Mouse (Mus musculus): ENCODE results near the gene Slco2a1. TPM values are rescaled to one million over a fixed set of nuclear protein-coding genes. Genes with fewer than 3 reads are reported as not detected.

Gene Slco2a1
- polyA plus RNA-seq, 1 experiment from 2014 or later, result 11.2 TPM

- no peaks in the 10 kb centered on the region for H3K9me3 ChIP-seq (ENCODE audit: low read length)
- H3K36me3 ChIP-seq (replicated peaks; ENCODE audit: insufficient read depth, low read length), result no peaks in the 10 kb centered on the region
- 71% methylated on average over 4 of the region's 4 CpGs for WGBS (ENCODE audit: insufficient replicate concordance)
- peaks cover 16% of the 10 kb centered on the region for H3K4me1 ChIP-seq (ENCODE audit: insufficient read depth)
- ATAC-seq (no peak), DNase-seq (no peak)
- H3K4me3 ChIP-seq (ENCODE audit: low read depth, low read length), result no peak overlapping the region
- H3K27me3 ChIP-seq (ENCODE audit: insufficient read depth, low read length), result no peaks in the 10 kb centered on the region
- no peak overlapping the region for H3K4me2 ChIP-seq (ENCODE audit: low read depth, low read length)
- no peak overlapping the region for H3K9ac ChIP-seq (replicated peaks)
- TF ChIP-seq CTCF (IDR thresholded peaks at IDR 0.05; ENCODE audit: low read depth), result no peak
- TF ChIP-seq EP300 (IDR thresholded peaks at IDR 0.05; ENCODE audit: low read depth), result no peak
- H3K27ac ChIP-seq (ENCODE audit: low read depth), result no peak overlapping the region
Observed at GRCm38 (mm10) chr9:102991134-102991406, 2.6 kb downstream of the Slco2a1 start.

- no peak overlapping the region for H3K4me2 ChIP-seq (ENCODE audit: low read depth, low read length)
- H3K9ac ChIP-seq (replicated peaks), result no peak overlapping the region
- TF ChIP-seq CTCF (IDR thresholded peaks at IDR 0.05; ENCODE audit: low read depth) (no peak), EP300 (IDR thresholded peaks at IDR 0.05; ENCODE audit: low read depth) (no peak)
- ATAC-seq, result no peak
- peaks cover 13% of the 10 kb centered on the region for H3K4me1 ChIP-seq (ENCODE audit: insufficient read depth)
- H3K4me3 ChIP-seq (ENCODE audit: low read depth, low read length), result no peak overlapping the region
- H3K36me3 ChIP-seq (replicated peaks; ENCODE audit: insufficient read depth, low read length), result no peaks in the 10 kb centered on the region
- 50% methylated on average over 6 of the region's 6 CpGs for WGBS (ENCODE audit: insufficient replicate concordance)
- no peaks in the 10 kb centered on the region for H3K9me3 ChIP-seq (ENCODE audit: low read length)
- DNase-seq, result no peak
- no peak overlapping the region for H3K27ac ChIP-seq (ENCODE audit: low read depth)
- no peaks in the 10 kb centered on the region for H3K27me3 ChIP-seq (ENCODE audit: insufficient read depth, low read length)
Observed at GRCm38 (mm10) chr9:102992877-102993276, 4.4 kb downstream of the Slco2a1 start.

- Histone ChIP-seq H3K9ac (replicated peaks) (no peak overlapping the region), H3K4me1 (ENCODE audit: insufficient read depth) (peaks cover 14% of the 10 kb centered on the region), H3K36me3 (replicated peaks; ENCODE audit: insufficient read depth, low read length) (no peaks in the 10 kb centered on the region), H3K4me3 (ENCODE audit: low read depth, low read length) (no peak overlapping the region), H3K27me3 (ENCODE audit: insufficient read depth, low read length) (no peaks in the 10 kb centered on the region), H3K27ac (ENCODE audit: low read depth) (no peak overlapping the region), H3K9me3 (ENCODE audit: low read length) (no peaks in the 10 kb centered on the region), H3K4me2 (ENCODE audit: low read depth, low read length) (no peak overlapping the region)
- no peak for DNase-seq
- no peak for ATAC-seq
- WGBS (ENCODE audit: insufficient replicate concordance), result 64% methylated on average over 5 of the region's 5 CpGs
- TF ChIP-seq CTCF (IDR thresholded peaks at IDR 0.05; ENCODE audit: low read depth) (no peak), EP300 (IDR thresholded peaks at IDR 0.05; ENCODE audit: low read depth) (no peak)
Observed at GRCm38 (mm10) chr9:102993764-102994163, 5.3 kb downstream of the Slco2a1 start.

GRCm38 (mm10) chr9:102995800-102996635, 7.5 kb downstream of the Slco2a1 start:
- Histone ChIP-seq H3K4me2 (ENCODE audit: low read depth, low read length) (no peak overlapping the region), H3K36me3 (replicated peaks; ENCODE audit: insufficient read depth, low read length) (no peaks in the 10 kb centered on the region), H3K4me3 (ENCODE audit: low read depth, low read length) (no peak overlapping the region), H3K27me3 (ENCODE audit: insufficient read depth, low read length) (no peaks in the 10 kb centered on the region), H3K4me1 (ENCODE audit: insufficient read depth) (peaks cover 14% of the 10 kb centered on the region), H3K27ac (ENCODE audit: low read depth) (peak overlapping the region; percentile 77), H3K9ac (replicated peaks) (peak overlapping the region; percentile 26; the same call in 1 of the 2 replicates), H3K9me3 (ENCODE audit: low read length) (no peaks in the 10 kb centered on the region)
- peak; percentile 52 for DNase-seq
- TF ChIP-seq CTCF (IDR thresholded peaks at IDR 0.05; ENCODE audit: low read depth) (no peak), EP300 (IDR thresholded peaks at IDR 0.05; ENCODE audit: low read depth) (peak; percentile 61)
- peak; percentile 91 for ATAC-seq
- WGBS (ENCODE audit: insufficient replicate concordance), result 64% methylated on average over 12 of the region's 12 CpGs

GRCm38 (mm10) chr9:103000384-103000783, 11.9 kb downstream of the Slco2a1 start:
- no peak for ATAC-seq
- TF ChIP-seq CTCF (IDR thresholded peaks at IDR 0.05; ENCODE audit: low read depth) (no peak), EP300 (IDR thresholded peaks at IDR 0.05; ENCODE audit: low read depth) (no peak)
- no peak overlapping the region for H3K27ac ChIP-seq (ENCODE audit: low read depth)
- 88% methylated on average over 7 of the region's 7 CpGs for WGBS (ENCODE audit: insufficient replicate concordance)
- no peak for DNase-seq
- no peak overlapping the region for H3K4me2 ChIP-seq (ENCODE audit: low read depth, low read length)
- H3K4me3 ChIP-seq (ENCODE audit: low read depth, low read length), result no peak overlapping the region
- no peaks in the 10 kb centered on the region for H3K36me3 ChIP-seq (replicated peaks; ENCODE audit: insufficient read depth, low read length)
- H3K9ac ChIP-seq (replicated peaks), result no peak overlapping the region
- H3K4me1 ChIP-seq (ENCODE audit: insufficient read depth), result peaks cover 6% of the 10 kb centered on the region; the same call in 1 of the 2 replicates
- H3K9me3 ChIP-seq (ENCODE audit: low read length), result no peaks in the 10 kb centered on the region
- H3K27me3 ChIP-seq (ENCODE audit: insufficient read depth, low read length), result no peaks in the 10 kb centered on the region

- no peak for TF ChIP-seq EP300 (IDR thresholded peaks at IDR 0.05; ENCODE audit: low read depth)
- TF ChIP-seq CTCF (IDR thresholded peaks at IDR 0.05; ENCODE audit: low read depth), result no peak
- 72% methylated on average over 6 of the region's 6 CpGs for WGBS (ENCODE audit: insufficient replicate concordance)
- peaks cover 11% of the 10 kb centered on the region for H3K4me1 ChIP-seq (ENCODE audit: insufficient read depth)
- H3K4me2 ChIP-seq (ENCODE audit: low read depth, low read length), result no peak overlapping the region
- DNase-seq (no peak), ATAC-seq (no peak)
- no peaks in the 10 kb centered on the region for H3K36me3 ChIP-seq (replicated peaks; ENCODE audit: insufficient read depth, low read length)
- no peak overlapping the region for H3K9ac ChIP-seq (replicated peaks)
- no peaks in the 10 kb centered on the region for H3K9me3 ChIP-seq (ENCODE audit: low read length)
- no peak overlapping the region for H3K4me3 ChIP-seq (ENCODE audit: low read depth, low read length)
- H3K27ac ChIP-seq (ENCODE audit: low read depth), result no peak overlapping the region
- H3K27me3 ChIP-seq (ENCODE audit: insufficient read depth, low read length), result peaks cover 12% of the 10 kb centered on the region
Observed at GRCm38 (mm10) chr9:103004343-103004742, 15.8 kb downstream of the Slco2a1 start.

Measured in liver, postnatal 0 days (tissue).